Mouse (Mus musculus): ENCODE data around the gene Sez6l. TPM values are rescaled to one million over a fixed set of nuclear protein-coding genes. Genes with fewer than 3 reads are reported as not detected.
"Not testable (repeated sequence)": the region's sequence is repeated elsewhere in the genome, so short reads cannot be mapped to it uniquely, and the experiment has no call there.

Sez6l gene
- total RNA-seq, 2 experiments from 2014 or later = 163 to 173 TPM

- intact Hi-C loops (cut with DNase I) = loop anchor here (5.0 to 10.0 kb wide), 2 partner anchors 165 to 392 kb away; no protein-coding TSS in a partner anchor
Observed at GRCm38 (mm10) chr5:112470144-112470543, 106.8 kb downstream of the Sez6l start.

GRCm38 (mm10) chr5:112468986-112469581 lies 107.9 kb downstream of the Sez6l start:
- intact Hi-C loops (cut with DNase I) = loop anchor here (5.0 kb wide), 1 partner anchor 103 kb away; no protein-coding TSS in a partner anchor
- no peak for DNase-seq (ENCODE audit: low spot score in 2 of 2)

More at GRCm38 (mm10) chr5:112470144-112470543, 106.8 kb downstream of the Sez6l start:
- DNase-seq (ENCODE audit: low spot score in 2 of 2) = peak in 1 of 2 experiments; percentile 51

GRCm38 (mm10) chr5:112466331-112466730 lies 110.7 kb downstream of the Sez6l start:
- no peak for DNase-seq (ENCODE audit: low spot score in 2 of 2)
- intact Hi-C loops (cut with DNase I) = loop anchor here (5.0 kb wide), 1 partner anchor 106 kb away; no protein-coding TSS in a partner anchor

GRCm38 (mm10) chr5:112459903-112460302 lies 117.1 kb downstream of the Sez6l start:
- DNase-seq (ENCODE audit: low spot score in 2 of 2) = no peak
- intact Hi-C loops (cut with DNase I) = no loop called here

GRCm38 (mm10) chr5:112454966-112455555 lies 121.9 kb downstream of the Sez6l start:
- DNase-seq (ENCODE audit: low spot score in 2 of 2) = no peak

GRCm38 (mm10) chr5:112453088-112453487 lies 123.9 kb downstream of the Sez6l start:
- DNase-seq (ENCODE audit: low spot score in 2 of 2) = no peak
- intact Hi-C loops (cut with DNase I) = no loop called here

More at GRCm38 (mm10) chr5:112454966-112455555, 121.9 kb downstream of the Sez6l start:
- intact Hi-C loops (cut with DNase I) = no loop called here

- no peak for DNase-seq (ENCODE audit: low spot score in 2 of 2)
- intact Hi-C loops (cut with DNase I) = no loop called here
Observed at GRCm38 (mm10) chr5:112448747-112449440, 128.1 kb downstream of the Sez6l start, which contains the start of gene Gm6588. Gene Gm6588 (plus strand): TSS chr5:112449426.

- DNase-seq (ENCODE audit: low spot score in 2 of 2) = no peak
- intact Hi-C loops (cut with DNase I) = loop anchor here (10.0 kb wide), 1 partner anchor 616 kb away; no protein-coding TSS in a partner anchor
Observed at GRCm38 (mm10) chr5:112438535-112438934, 138.4 kb downstream of the Sez6l start.

- intact Hi-C loops (cut with DNase I) = loop anchor here (10.0 kb wide), 1 partner anchor 622 kb away; no protein-coding TSS in a partner anchor
- DNase-seq (ENCODE audit: low spot score in 2 of 2) = peak; percentile 83 to 84
Observed at GRCm38 (mm10) chr5:112433004-112433403, 144.0 kb downstream of the Sez6l start.

- intact Hi-C loops (cut with DNase I) = loop anchor here (10.0 kb wide), 1 partner anchor 623 kb away; no protein-coding TSS in a partner anchor
- no peak for DNase-seq (ENCODE audit: low spot score in 2 of 2)
Observed at GRCm38 (mm10) chr5:112432033-112432432, 145.0 kb downstream of the Sez6l start.

- intact Hi-C loops (cut with DNase I) = loop anchor here (10.0 kb wide), 1 partner anchor 624 kb away; no protein-coding TSS in a partner anchor
- no peak for DNase-seq (ENCODE audit: low spot score in 2 of 2)
Observed at GRCm38 (mm10) chr5:112431120-112431775, 145.7 kb downstream of the Sez6l start.

GRCm38 (mm10) chr5:112428944-112429343 lies 148.0 kb downstream of the Sez6l start:
- intact Hi-C loops (cut with DNase I) = loop anchor here (5.0 to 10.0 kb wide), 3 partner anchors 37 to 194 kb away; partner anchors contain the start of genes Asphd2, Hps4 and Srrd
- peak; percentile 59 to 65 for DNase-seq (ENCODE audit: low spot score in 2 of 2)

- peak; percentile 51 to 69 for DNase-seq (ENCODE audit: low spot score in 2 of 2)
- intact Hi-C loops (cut with DNase I) = loop anchor here (5.0 to 10.0 kb wide), 3 partner anchors 35 to 192 kb away; partner anchors contain the start of genes Asphd2, Hps4 and Srrd
Observed at GRCm38 (mm10) chr5:112427283-112427682, 149.7 kb downstream of the Sez6l start.

- intact Hi-C loops (cut with DNase I) = loop anchor here (5.0 to 10.0 kb wide), 3 partner anchors 34 to 192 kb away; partner anchors contain the start of genes Asphd2, Hps4 and Srrd
- no peak for DNase-seq (ENCODE audit: low spot score in 2 of 2)
Observed at GRCm38 (mm10) chr5:112426635-112427034, 150.3 kb downstream of the Sez6l start.

GRCm38 (mm10) chr5:112419535-112419934 lies 157.4 kb downstream of the Sez6l start:
- DNase-seq (ENCODE audit: low spot score in 2 of 2) = no peak
- intact Hi-C loops (cut with DNase I) = no loop called here

GRCm38 (mm10) chr5:112418023-112418422 lies 159.0 kb downstream of the Sez6l start:
- no peak for DNase-seq (ENCODE audit: low spot score in 2 of 2)
- intact Hi-C loops (cut with DNase I) = no loop called here

- intact Hi-C loops (cut with DNase I) = no loop called here
- no peak for DNase-seq (ENCODE audit: low spot score in 2 of 2)
Observed at GRCm38 (mm10) chr5:112416673-112417072, 160.3 kb downstream of the Sez6l start.

GRCm38 (mm10) chr5:112412781-112413180 lies 164.2 kb downstream of the Sez6l start:
- intact Hi-C loops (cut with DNase I); DNase-seq (ENCODE audit: low spot score in 2 of 2): not testable (repeated sequence)

Measured in left cerebral cortex, postnatal 36 days (tissue).